Mouse (Mus musculus) liver, postnatal 0 days (tissue): ENCODE data around the gene Glis2. TPM values are rescaled to one million over a fixed set of nuclear protein-coding genes. Genes with fewer than 3 reads are reported as not detected.
A peak's percentile ranks its signal among the peaks of the same experiment; 100 is the strongest.

Experiments used
- ATAC-seq: fragments of 200-750 bp; cut with Nextera tagmentation; 2 replicates; pipeline ENCODE4 v1.8.0; 2017; ENCODE audit warnings: mild to moderate bottlenecking, moderate library complexity
- DNase-seq: peaks from one replicate; pipeline ENCODE4 v3.0.0-alpha.2; 2016
- H3K27ac ChIP-seq: fragments of 300-500 bp; sonication (generic); 2 replicates; pipeline ENCODE4 v1.5.1; 2014; ENCODE audit warnings: antibody characterized with exemption, moderate library complexity, mild to moderate bottlenecking, low read depth
- H3K27me3 ChIP-seq: fragments of 300-500 bp; sonication (generic); 2 replicates; pipeline ENCODE4 v1.6.1; 2014; ENCODE audit warnings: low read length, control low read depth, mixed read lengths; ENCODE audit not compliant: insufficient read depth
- H3K36me3 ChIP-seq: fragments of 300-500 bp; sonication (generic); replicated peaks from 2 replicates; pipeline ENCODE4 v1.6.1; 2014; ENCODE audit warnings: mild to moderate bottlenecking, control low read depth, low read length, moderate library complexity, mixed read lengths; ENCODE audit not compliant: insufficient read depth
- H3K4me1 ChIP-seq: fragments of 300-500 bp; sonication (generic); 2 replicates; pipeline ENCODE4 v1.6.1; 2014; ENCODE audit warnings: antibody characterized with exemption, mild to moderate bottlenecking, control low read depth; ENCODE audit not compliant: insufficient read depth
- H3K4me2 ChIP-seq: fragments of 300-500 bp; sonication (generic); 2 replicates; pipeline ENCODE4 v1.6.1; 2014; ENCODE audit warnings: low read depth, mild to moderate bottlenecking, low read length, moderate library complexity, mixed read lengths
- H3K4me3 ChIP-seq: fragments of 300-500 bp; sonication (generic); 2 replicates; pipeline ENCODE4 v1.5.1; 2014; ENCODE audit warnings: low read depth, low read length
- H3K9ac ChIP-seq: fragments of 300-500 bp; sonication (generic); replicated peaks from 2 replicates; pipeline ENCODE4 v1.6.1; 2014; ENCODE audit warnings: mild to moderate bottlenecking, moderate library complexity
- H3K9me3 ChIP-seq: fragments of 300-500 bp; sonication (generic); 2 replicates; pipeline ENCODE4 v1.6.1; 2016; ENCODE audit warnings: mild to moderate bottlenecking, control low read depth, low read length, mixed read lengths
- CTCF ChIP-seq: sonication (generic); IDR thresholded peaks from 2 replicates; pipeline ENCODE4 v1.5.1; 2016; ENCODE audit warnings: antibody characterized with exemption, low read depth
- EP300 ChIP-seq: IDR thresholded peaks from 2 replicates; pipeline ENCODE4 v1.6.1; 2016; ENCODE audit warnings: antibody characterized with exemption, low read depth, mild to moderate bottlenecking
- WGBS: fragments of 180-500 bp; shearing (Covaris S2); extraction: QIAGEN DNeasy Blood & Tissue Kit; methylation state at CpG from one replicate; pipeline ENCODE4 v1.1.7; 2014; ENCODE audit not compliant: insufficient replicate concordance; 5-methylcytosine and 5-hydroxymethylcytosine counted together
- polyA plus RNA-seq: library from polyadenylated mRNA; unstranded; fragments of >200 nt; fragmentation: Nextera tagmentation; extraction: Ambion mirVana; gene quantifications from 2 replicates; pipeline ENCODE4 v1.2.1, GENCODE M21; 2015

Glis2 gene
- polyA plus RNA-seq, 1 experiment from 2014 or later = 1.7 TPM

- H3K4me3 ChIP-seq = peak overlapping the region; percentile 54; the same call in 1 of the 2 replicates
- peak overlapping the region; percentile 86 for H3K4me2 ChIP-seq
- H3K36me3 ChIP-seq = no peaks in the 10 kb centered on the region
- H3K4me1 ChIP-seq = peaks cover 10% of the 10 kb centered on the region; the same call in 1 of the 2 replicates
- WGBS = 39% methylated on average over 4 of the region's 5 CpGs
- no peak for TF ChIP-seq CTCF
- TF ChIP-seq EP300 = no peak
- no peak for ATAC-seq
- H3K27me3 ChIP-seq = peaks cover 26% of the 10 kb centered on the region
- no peaks in the 10 kb centered on the region for H3K9me3 ChIP-seq
- no peak overlapping the region for H3K27ac ChIP-seq
- no peak overlapping the region for H3K9ac ChIP-seq
- DNase-seq = no peak
Measured at GRCm38 (mm10) chr16:4595527-4595963, 1.0 kb downstream of the Glis2 start.

- H3K4me2 ChIP-seq = peak overlapping the region; percentile 86; the same call in 1 of the 2 replicates
- DNase-seq (no peak), ATAC-seq (no peak)
- H3K9me3 ChIP-seq = no peaks in the 10 kb centered on the region
- no peak overlapping the region for H3K27ac ChIP-seq
- WGBS = 62% methylated on average over 3 of the region's 3 CpGs
- no peak overlapping the region for H3K9ac ChIP-seq
- TF ChIP-seq EP300 (no peak), CTCF (no peak)
- H3K36me3 ChIP-seq = no peaks in the 10 kb centered on the region
- peaks cover 10% of the 10 kb centered on the region; the same call in 1 of the 2 replicates for H3K4me1 ChIP-seq
- H3K27me3 ChIP-seq = peaks cover 26% of the 10 kb centered on the region
- H3K4me3 ChIP-seq = no peak overlapping the region
Measured at GRCm38 (mm10) chr16:4596141-4596728, 1.7 kb downstream of the Glis2 start.

GRCm38 (mm10) chr16:4596836-4597235 lies 2.3 kb downstream of the Glis2 start:
- Histone ChIP-seq H3K4me2 (no peak overlapping the region), H3K4me3 (no peak overlapping the region), H3K9ac (no peak overlapping the region), H3K4me1 (peaks cover 10% of the 10 kb centered on the region; the same call in 1 of the 2 replicates), H3K9me3 (no peaks in the 10 kb centered on the region), H3K27ac (no peak overlapping the region), H3K27me3 (peaks cover 26% of the 10 kb centered on the region), H3K36me3 (no peaks in the 10 kb centered on the region)
- TF ChIP-seq EP300 (no peak), CTCF (no peak)
- 66% methylated on average over 2 of the region's 2 CpGs for WGBS
- no peak for DNase-seq
- no peak for ATAC-seq

- no peak for TF ChIP-seq CTCF
- TF ChIP-seq EP300 = no peak
- no peaks in the 10 kb centered on the region for H3K36me3 ChIP-seq
- no peak overlapping the region for H3K27ac ChIP-seq
- ATAC-seq (no peak), DNase-seq (no peak)
- peaks cover 26% of the 10 kb centered on the region for H3K27me3 ChIP-seq
- H3K4me2 ChIP-seq = no peak overlapping the region
- no peak overlapping the region for H3K4me3 ChIP-seq
- H3K9ac ChIP-seq = no peak overlapping the region
- H3K4me1 ChIP-seq = peaks cover 15% of the 10 kb centered on the region; the same call in 1 of the 2 replicates
- WGBS = 68% methylated on average over 7 of the region's 7 CpGs
- no peaks in the 10 kb centered on the region for H3K9me3 ChIP-seq
Measured at GRCm38 (mm10) chr16:4597296-4597695, 2.8 kb downstream of the Glis2 start.

GRCm38 (mm10) chr16:4598041-4598440 lies 3.5 kb downstream of the Glis2 start:
- no peak overlapping the region for H3K4me3 ChIP-seq
- DNase-seq (no peak), ATAC-seq (no peak)
- no peaks in the 10 kb centered on the region for H3K9me3 ChIP-seq
- H3K27ac ChIP-seq = no peak overlapping the region
- TF ChIP-seq EP300 (no peak), CTCF (no peak)
- no peaks in the 10 kb centered on the region for H3K36me3 ChIP-seq
- no peak overlapping the region for H3K9ac ChIP-seq
- no peak overlapping the region for H3K4me2 ChIP-seq
- peaks cover 24% of the 10 kb centered on the region for H3K27me3 ChIP-seq
- peaks cover 19% of the 10 kb centered on the region for H3K4me1 ChIP-seq
- 79% methylated on average over 5 of the region's 5 CpGs for WGBS

GRCm38 (mm10) chr16:4598891-4599543 lies 4.5 kb downstream of the Glis2 start:
- no peak for ATAC-seq
- no peak overlapping the region for H3K4me2 ChIP-seq
- no peak for DNase-seq
- no peak overlapping the region for H3K9ac ChIP-seq
- no peak overlapping the region for H3K4me3 ChIP-seq
- H3K27me3 ChIP-seq = peaks cover 15% of the 10 kb centered on the region
- TF ChIP-seq EP300 (no peak), CTCF (no peak)
- no peaks in the 10 kb centered on the region for H3K9me3 ChIP-seq
- H3K27ac ChIP-seq = no peak overlapping the region
- 41% methylated on average over 6 of the region's 6 CpGs for WGBS
- no peaks in the 10 kb centered on the region for H3K36me3 ChIP-seq
- H3K4me1 ChIP-seq = peaks cover 21% of the 10 kb centered on the region
